Mouse (Mus musculus): Measurements from ENCODE around the gene Gm8247.
"Not testable (repeated sequence)": the region's sequence is repeated elsewhere in the genome, so short reads cannot be mapped to it uniquely, and the experiment has no call there.

DNA sequence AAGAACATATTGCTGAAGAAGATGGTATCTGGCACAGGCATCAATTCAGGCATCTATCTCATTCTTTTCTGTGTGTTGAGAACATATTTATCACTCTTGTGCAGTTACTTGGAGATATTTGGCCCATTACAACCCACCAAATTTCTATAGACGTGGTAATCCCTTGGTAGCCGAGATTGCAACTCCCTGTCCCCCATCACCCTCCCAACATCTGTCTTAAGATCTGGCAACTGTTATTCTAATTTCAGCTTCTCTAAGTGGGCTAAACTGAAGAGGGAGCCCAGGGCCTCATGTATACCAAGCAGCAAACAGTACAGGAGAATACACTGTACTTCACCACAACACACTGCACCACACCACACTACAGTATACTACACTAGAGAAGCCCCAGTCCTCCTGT lies 8.8 kb downstream of the Gm8247 start:
- not testable (repeated sequence) for TF ChIP-seq CTCF, EP300 (IDR thresholded peaks at IDR 0.05; ENCODE audit: low read depth)

All from liver, embryonic 14.5 days (tissue).